Mouse (Mus musculus): ENCODE measurements around the gene Adh4. TPM values are rescaled to one million over a fixed set of nuclear protein-coding genes. Genes with fewer than 3 reads are reported as not detected.

Adh4 gene
- polyA plus RNA-seq, 1 experiment from 2014 or later, result not detected

GRCm38 (mm10) chr3:138443465-138443771 is 28.2 kb downstream of the Adh4 start:
- Histone ChIP-seq H3K9ac (ENCODE audit: low read length) (peak overlapping the region; percentile 87), H3K4me1 (ENCODE audit: control insufficient read depth in 2 of 2, insufficient read depth in 2 of 2, low read length in 2 of 2) (peaks cover 2 to 21% of the 10 kb centered on the region in 2 experiments; a peak in 3 of 4 replicates), H3K4me3 (ENCODE audit: control insufficient read depth in 1 of 2, insufficient read depth in 1 of 2, low read depth in 1 of 2, low read length in 2 of 2) (peak overlapping the region; percentile 71 to 97), H3K36me3 (ENCODE audit: control insufficient read depth, insufficient read depth, low read length) (peaks cover 36% of the 10 kb centered on the region), H3K9me3 (ENCODE audit: control insufficient read depth, low read length) (no peaks in the 10 kb centered on the region), H3K27ac (replicated peaks in 1 of 2; ENCODE audit: control insufficient read depth in 1 of 2, insufficient read depth in 1 of 2, low read depth in 2 of 2, low read length in 2 of 2) (peak overlapping the region; percentile 82 to 88; a peak in 3 of 4 replicates), H3K4me2 (ENCODE audit: low read length) (peak overlapping the region; percentile 88), H3K27me3 (ENCODE audit: control insufficient read depth, insufficient read depth, low read length) (no peaks in the 10 kb centered on the region)
- no peak for ATAC-seq (ENCODE audit: insufficient number of reproducible peaks, insufficient read depth, low FRiP score, low read depth)
- WGBS, result 2% methylated on average over 9 of the region's 9 CpGs

GRCm38 (mm10) chr3:138448077-138448860 is 33.0 kb downstream of the Adh4 start:
- H3K27me3 ChIP-seq (ENCODE audit: control insufficient read depth, insufficient read depth, low read length), result no peaks in the 10 kb centered on the region
- no peak overlapping the region for H3K9ac ChIP-seq (ENCODE audit: low read length)
- peaks cover 83% of the 10 kb centered on the region for H3K36me3 ChIP-seq (ENCODE audit: control insufficient read depth, insufficient read depth, low read length)
- H3K4me1 ChIP-seq (ENCODE audit: control insufficient read depth in 2 of 2, insufficient read depth in 2 of 2, low read length in 2 of 2), result peaks cover 2 to 16% of the 10 kb centered on the region in 2 experiments; a peak in 3 of 4 replicates
- no peak overlapping the region for H3K27ac ChIP-seq (replicated peaks in 1 of 2; ENCODE audit: control insufficient read depth in 1 of 2, insufficient read depth in 1 of 2, low read depth in 2 of 2, low read length in 2 of 2)
- no peak overlapping the region for H3K4me3 ChIP-seq (ENCODE audit: control insufficient read depth in 1 of 2, insufficient read depth in 1 of 2, low read depth in 1 of 2, low read length in 2 of 2)
- no peak for ATAC-seq (ENCODE audit: insufficient number of reproducible peaks, insufficient read depth, low FRiP score, low read depth)
- 58% methylated on average over 12 of the region's 12 CpGs for WGBS
- H3K9me3 ChIP-seq (ENCODE audit: control insufficient read depth, low read length), result no peaks in the 10 kb centered on the region
- H3K4me2 ChIP-seq (ENCODE audit: low read length), result no peak overlapping the region

DNA sequence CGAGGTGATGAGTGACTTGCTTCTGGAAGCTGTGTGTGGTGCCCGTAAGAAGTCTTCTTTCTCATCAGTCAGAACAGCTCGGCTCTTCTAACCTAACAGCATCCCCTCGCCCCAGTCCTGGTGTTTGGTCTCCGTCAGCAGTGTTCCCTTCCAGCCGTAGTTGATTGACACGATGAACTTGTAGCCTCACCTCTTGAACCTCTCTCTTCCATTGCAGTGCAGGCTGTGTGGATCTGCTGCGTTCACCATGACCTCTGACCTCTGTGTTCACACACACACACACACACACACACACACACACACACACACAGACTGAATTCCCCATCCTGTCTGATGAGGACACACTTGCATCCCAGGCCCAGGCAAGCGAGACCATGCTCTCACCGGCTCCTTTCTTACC is 36.9 kb downstream of the Adh4 start:
- H3K27me3 ChIP-seq (ENCODE audit: control insufficient read depth, insufficient read depth, low read length), result no peaks in the 10 kb centered on the region
- no peak overlapping the region for H3K9ac ChIP-seq (ENCODE audit: low read length)
- peaks cover 97% of the 10 kb centered on the region for H3K36me3 ChIP-seq (ENCODE audit: control insufficient read depth, insufficient read depth, low read length)
- 78% methylated on average over 10 of the region's 10 CpGs for WGBS
- H3K4me1 ChIP-seq (ENCODE audit: control insufficient read depth in 2 of 2, insufficient read depth in 2 of 2, low read length in 2 of 2), result peaks cover 2 to 7% of the 10 kb centered on the region in 2 experiments; a peak in 1 of 4 replicates
- no peak overlapping the region for H3K4me2 ChIP-seq (ENCODE audit: low read length)
- no peak overlapping the region for H3K27ac ChIP-seq (replicated peaks in 1 of 2; ENCODE audit: control insufficient read depth in 1 of 2, insufficient read depth in 1 of 2, low read depth in 2 of 2, low read length in 2 of 2)
- ATAC-seq (ENCODE audit: insufficient number of reproducible peaks, insufficient read depth, low FRiP score, low read depth), result no peak
- no peaks in the 10 kb centered on the region for H3K9me3 ChIP-seq (ENCODE audit: control insufficient read depth, low read length)
- H3K4me3 ChIP-seq (ENCODE audit: control insufficient read depth in 1 of 2, insufficient read depth in 1 of 2, low read depth in 1 of 2, low read length in 2 of 2), result no peak overlapping the region

DNA sequence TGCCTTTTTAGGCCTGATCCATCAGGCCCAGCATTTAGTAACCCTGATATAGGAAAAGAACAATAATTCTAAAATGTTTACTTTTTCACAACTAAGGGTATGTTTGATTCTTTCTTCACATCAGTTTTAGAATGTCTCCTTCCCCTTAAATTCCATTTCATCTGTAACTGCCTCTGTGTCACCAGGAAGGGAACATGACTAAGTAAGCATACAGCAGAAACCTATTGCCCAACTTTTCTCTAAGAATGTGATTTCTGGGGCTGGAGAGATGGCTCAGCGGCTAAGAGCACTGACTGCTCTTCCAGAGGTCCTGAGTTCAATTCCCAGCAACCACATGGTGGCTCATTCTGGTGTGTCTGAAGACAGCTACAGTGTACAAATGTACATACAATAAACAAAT is 39.0 kb downstream of the Adh4 start:
- no peak overlapping the region for H3K4me3 ChIP-seq (ENCODE audit: control insufficient read depth in 1 of 2, insufficient read depth in 1 of 2, low read depth in 1 of 2, low read length in 2 of 2)
- no peaks in the 10 kb centered on the region for H3K9me3 ChIP-seq (ENCODE audit: control insufficient read depth, low read length)
- WGBS, result 97% methylated on average over 1 of the region's 1 CpGs
- H3K36me3 ChIP-seq (ENCODE audit: control insufficient read depth, insufficient read depth, low read length), result peaks cover 97% of the 10 kb centered on the region
- no peak overlapping the region for H3K9ac ChIP-seq (ENCODE audit: low read length)
- ATAC-seq (ENCODE audit: insufficient number of reproducible peaks, insufficient read depth, low FRiP score, low read depth), result no peak
- no peaks in the 10 kb centered on the region for H3K4me1 ChIP-seq (ENCODE audit: control insufficient read depth in 2 of 2, insufficient read depth in 2 of 2, low read length in 2 of 2)
- no peak overlapping the region for H3K27ac ChIP-seq (replicated peaks in 1 of 2; ENCODE audit: control insufficient read depth in 1 of 2, insufficient read depth in 1 of 2, low read depth in 2 of 2, low read length in 2 of 2)
- no peaks in the 10 kb centered on the region for H3K27me3 ChIP-seq (ENCODE audit: control insufficient read depth, insufficient read depth, low read length)
- H3K4me2 ChIP-seq (ENCODE audit: low read length), result no peak overlapping the region

GRCm38 (mm10) chr3:138454711-138455435 is 39.6 kb downstream of the Adh4 start:
- Histone ChIP-seq H3K27me3 (ENCODE audit: control insufficient read depth, insufficient read depth, low read length) (no peaks in the 10 kb centered on the region), H3K4me1 (ENCODE audit: control insufficient read depth in 2 of 2, insufficient read depth in 2 of 2, low read length in 2 of 2) (no peaks in the 10 kb centered on the region), H3K36me3 (ENCODE audit: control insufficient read depth, insufficient read depth, low read length) (peaks cover 97% of the 10 kb centered on the region), H3K4me2 (ENCODE audit: low read length) (no peak overlapping the region), H3K27ac (replicated peaks in 1 of 2; ENCODE audit: control insufficient read depth in 1 of 2, insufficient read depth in 1 of 2, low read depth in 2 of 2, low read length in 2 of 2) (no peak overlapping the region), H3K9ac (ENCODE audit: low read length) (no peak overlapping the region), H3K4me3 (ENCODE audit: control insufficient read depth in 1 of 2, insufficient read depth in 1 of 2, low read depth in 1 of 2, low read length in 2 of 2) (no peak overlapping the region), H3K9me3 (ENCODE audit: control insufficient read depth, low read length) (no peaks in the 10 kb centered on the region)
- 91% methylated on average over 13 of the region's 13 CpGs for WGBS
- no peak for ATAC-seq (ENCODE audit: insufficient number of reproducible peaks, insufficient read depth, low FRiP score, low read depth)

DNA sequence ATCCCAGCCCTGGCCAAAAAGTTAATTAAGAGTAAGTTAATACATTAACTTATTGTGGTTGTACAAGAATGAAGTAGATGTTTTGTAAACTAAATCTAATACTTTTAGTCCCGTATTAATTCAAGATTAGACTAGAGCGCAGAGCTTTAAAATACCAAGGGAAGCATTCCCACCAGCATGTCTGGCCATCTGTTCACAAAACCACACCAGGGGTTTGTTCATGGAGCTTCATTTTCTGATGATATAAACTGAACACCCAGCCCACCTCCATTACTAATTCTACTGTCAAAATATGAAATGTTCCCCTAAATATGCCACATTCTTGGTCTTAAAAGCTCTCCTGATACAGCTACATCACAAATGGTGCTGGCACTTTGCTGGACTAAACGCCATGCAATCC is 43.2 kb downstream of the Adh4 start:
- WGBS, result 93% methylated on average over 3 of the region's 3 CpGs
- Histone ChIP-seq H3K4me1 (ENCODE audit: control insufficient read depth in 2 of 2, insufficient read depth in 2 of 2, low read length in 2 of 2) (no peaks in the 10 kb centered on the region), H3K4me2 (ENCODE audit: low read length) (no peak overlapping the region), H3K36me3 (ENCODE audit: control insufficient read depth, insufficient read depth, low read length) (peaks cover 94% of the 10 kb centered on the region), H3K9ac (ENCODE audit: low read length) (no peak overlapping the region), H3K27ac (replicated peaks in 1 of 2; ENCODE audit: control insufficient read depth in 1 of 2, insufficient read depth in 1 of 2, low read depth in 2 of 2, low read length in 2 of 2) (no peak overlapping the region), H3K4me3 (ENCODE audit: control insufficient read depth in 1 of 2, insufficient read depth in 1 of 2, low read depth in 1 of 2, low read length in 2 of 2) (no peak overlapping the region), H3K9me3 (ENCODE audit: control insufficient read depth, low read length) (no peaks in the 10 kb centered on the region), H3K27me3 (ENCODE audit: control insufficient read depth, insufficient read depth, low read length) (no peaks in the 10 kb centered on the region)
- no peak for ATAC-seq (ENCODE audit: insufficient number of reproducible peaks, insufficient read depth, low FRiP score, low read depth)

- 80% methylated on average over 13 of the region's 13 CpGs for whole genome bisulfite sequencing
- Histone ChIP-seq H3K9ac (ENCODE audit: low read length) (no peak overlapping the region), H3K36me3 (ENCODE audit: control insufficient read depth, insufficient read depth, low read length) (peaks cover 93% of the 10 kb centered on the region)
These were observed 45.0 kb downstream of the Adh4 start for GRCm38 (mm10) chr3:138460260-138460659.

More at GRCm38 (mm10) chr3:138460260-138460659, 45.0 kb downstream of the Adh4 start:
- no peak for ATAC-seq (ENCODE audit: insufficient number of reproducible peaks, insufficient read depth, low FRiP score, low read depth)
- no peak overlapping the region for H3K4me2 ChIP-seq (ENCODE audit: low read length)
- H3K4me1 ChIP-seq (ENCODE audit: control insufficient read depth in 2 of 2, insufficient read depth in 2 of 2, low read length in 2 of 2), result no peaks in the 10 kb centered on the region
- H3K9me3 ChIP-seq (ENCODE audit: control insufficient read depth, low read length), result no peaks in the 10 kb centered on the region
- no peak overlapping the region for H3K4me3 ChIP-seq (ENCODE audit: control insufficient read depth in 1 of 2, insufficient read depth in 1 of 2, low read depth in 1 of 2, low read length in 2 of 2)
- H3K27ac ChIP-seq (replicated peaks in 1 of 2; ENCODE audit: control insufficient read depth in 1 of 2, insufficient read depth in 1 of 2, low read depth in 2 of 2, low read length in 2 of 2), result no peak overlapping the region
- H3K27me3 ChIP-seq (ENCODE audit: control insufficient read depth, insufficient read depth, low read length), result no peaks in the 10 kb centered on the region

Data from heart, embryonic 14.5 days (tissue).